Mouse (Mus musculus) spleen, adult 18-20 months (tissue): ENCODE data around the gene Esr2.

Experiments
- DNase-seq, 2 experiments: peaks; one replicate each; pipeline ENCODE4 v3.0.0; 2022; ENCODE audit warnings: mixed read lengths in 2 of 2

The Esr2 gene

DNA sequence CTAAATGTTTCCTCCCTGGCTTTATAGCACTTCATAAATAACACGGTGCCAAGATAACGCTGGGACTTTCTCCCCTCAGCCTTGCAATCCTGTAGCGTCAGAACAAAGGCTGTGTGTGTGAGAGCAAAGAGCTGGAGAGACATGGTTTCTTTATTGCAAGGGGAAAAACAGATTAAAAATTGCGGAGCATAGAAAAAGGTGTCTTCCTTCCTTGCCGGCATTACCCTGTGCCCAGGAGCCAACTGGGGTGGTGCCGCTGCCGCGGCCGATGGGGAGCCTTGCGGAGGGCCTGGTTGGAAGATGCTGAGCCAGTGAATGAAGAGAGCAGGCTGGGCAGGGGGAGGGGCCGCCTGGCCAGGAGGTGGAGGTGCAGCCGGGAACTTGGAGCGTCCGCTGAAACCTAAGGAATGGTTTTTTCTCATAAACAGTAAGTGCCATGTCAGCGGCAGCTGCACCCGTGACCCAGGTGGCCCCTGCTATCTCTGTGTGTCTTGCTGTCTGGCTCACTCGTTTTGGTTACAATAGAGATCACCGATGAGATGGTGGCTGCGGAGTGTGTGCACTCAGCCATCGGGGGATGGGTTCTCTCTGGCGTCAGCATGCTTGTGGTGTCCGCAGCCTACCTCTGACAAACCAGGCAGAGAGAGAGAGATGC, 95.4 kb downstream of the Esr2 start:
- no peak for DNase-seq

DNA sequence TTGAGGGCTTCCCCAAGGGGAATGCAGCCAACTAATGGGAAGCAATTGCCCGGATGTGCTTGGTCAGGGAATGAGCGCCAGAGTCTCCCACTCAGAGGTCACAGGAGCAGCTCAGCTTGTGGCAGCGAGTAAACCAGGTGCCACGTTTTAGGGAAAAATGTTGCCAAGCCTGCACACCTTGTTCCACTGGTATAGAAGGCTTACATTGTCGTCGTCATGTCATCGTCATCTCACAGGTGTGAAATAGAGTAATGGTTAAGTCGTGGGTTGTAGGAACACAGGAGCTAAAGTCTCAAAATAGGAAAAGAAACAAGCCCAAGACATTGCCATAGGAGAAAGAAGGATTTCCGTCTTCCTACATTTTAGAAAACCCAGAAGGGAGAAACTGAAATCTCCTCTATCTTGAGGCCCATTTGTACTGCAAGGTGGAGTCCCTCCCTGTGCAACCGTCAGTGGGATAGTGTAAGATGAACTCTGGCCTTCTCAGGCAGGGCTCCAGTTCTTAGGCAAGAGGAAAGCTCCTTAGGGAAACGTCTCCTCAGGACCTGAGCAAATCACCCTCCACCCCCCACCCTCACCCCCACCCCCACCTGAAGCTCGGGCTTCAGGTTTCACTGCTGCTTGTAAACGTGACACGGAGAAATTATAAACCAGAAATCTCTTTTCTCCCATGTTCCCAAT, 96.0 kb downstream of the Esr2 start:
- DNase-seq, result no peak

DNA sequence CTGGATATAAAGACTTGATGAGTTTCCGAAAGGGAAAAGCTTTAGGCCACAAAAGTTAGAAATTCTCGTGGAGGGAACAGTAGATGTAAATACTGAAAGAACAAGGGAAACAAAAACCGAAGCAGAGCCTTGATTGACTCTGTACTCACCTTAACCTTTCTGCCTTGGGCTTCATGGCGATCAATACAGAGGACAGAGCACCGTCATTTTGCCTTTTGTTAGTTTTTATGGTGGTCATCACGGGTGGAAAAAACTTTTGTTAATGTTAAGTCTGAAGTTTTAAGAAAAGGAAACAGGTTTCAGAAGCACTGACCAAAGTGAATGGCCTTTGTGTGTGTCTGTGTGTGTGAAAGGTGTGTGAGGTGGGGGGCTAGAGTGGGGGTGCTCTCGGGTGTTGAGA, 103.1 kb downstream of the Esr2 start:
- no peak for DNase-seq

DNA sequence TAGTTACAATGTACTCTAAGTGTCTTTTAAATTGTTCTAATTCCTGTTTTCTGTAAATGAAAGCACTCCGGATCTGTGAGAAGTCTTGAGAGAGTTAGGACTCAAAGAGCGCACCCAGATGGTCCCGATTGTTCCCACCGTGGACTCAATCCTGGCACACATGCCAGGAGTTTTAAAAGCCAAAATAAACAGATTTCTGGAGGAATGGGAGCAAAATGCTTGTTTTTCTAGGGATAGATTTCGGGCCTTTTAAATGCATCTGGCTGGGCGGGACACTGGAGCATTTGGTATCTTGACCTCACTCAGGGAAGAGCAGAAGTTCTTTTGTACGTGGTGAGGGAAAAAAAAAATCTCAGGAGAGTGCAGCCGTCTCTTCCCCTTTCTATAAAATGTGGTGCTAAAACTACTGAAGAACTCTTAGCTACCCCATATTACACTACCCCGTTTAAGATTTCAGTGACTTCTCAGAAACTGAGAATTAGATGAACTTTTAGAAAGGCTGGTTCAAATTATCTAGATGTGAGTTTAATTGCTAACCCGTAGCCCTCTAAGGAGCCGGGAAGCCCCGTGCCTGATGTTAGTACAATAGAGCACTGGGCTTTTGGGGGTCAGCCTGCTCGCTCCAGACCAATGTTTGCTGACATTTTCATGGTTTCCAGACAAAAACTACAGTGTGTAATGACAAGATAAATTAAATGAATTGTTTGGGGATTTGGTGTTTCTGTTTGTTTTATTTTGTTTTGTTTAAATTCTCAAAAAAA, 103.8 kb downstream of the Esr2 start:
- DNase-seq, result no peak

DNA sequence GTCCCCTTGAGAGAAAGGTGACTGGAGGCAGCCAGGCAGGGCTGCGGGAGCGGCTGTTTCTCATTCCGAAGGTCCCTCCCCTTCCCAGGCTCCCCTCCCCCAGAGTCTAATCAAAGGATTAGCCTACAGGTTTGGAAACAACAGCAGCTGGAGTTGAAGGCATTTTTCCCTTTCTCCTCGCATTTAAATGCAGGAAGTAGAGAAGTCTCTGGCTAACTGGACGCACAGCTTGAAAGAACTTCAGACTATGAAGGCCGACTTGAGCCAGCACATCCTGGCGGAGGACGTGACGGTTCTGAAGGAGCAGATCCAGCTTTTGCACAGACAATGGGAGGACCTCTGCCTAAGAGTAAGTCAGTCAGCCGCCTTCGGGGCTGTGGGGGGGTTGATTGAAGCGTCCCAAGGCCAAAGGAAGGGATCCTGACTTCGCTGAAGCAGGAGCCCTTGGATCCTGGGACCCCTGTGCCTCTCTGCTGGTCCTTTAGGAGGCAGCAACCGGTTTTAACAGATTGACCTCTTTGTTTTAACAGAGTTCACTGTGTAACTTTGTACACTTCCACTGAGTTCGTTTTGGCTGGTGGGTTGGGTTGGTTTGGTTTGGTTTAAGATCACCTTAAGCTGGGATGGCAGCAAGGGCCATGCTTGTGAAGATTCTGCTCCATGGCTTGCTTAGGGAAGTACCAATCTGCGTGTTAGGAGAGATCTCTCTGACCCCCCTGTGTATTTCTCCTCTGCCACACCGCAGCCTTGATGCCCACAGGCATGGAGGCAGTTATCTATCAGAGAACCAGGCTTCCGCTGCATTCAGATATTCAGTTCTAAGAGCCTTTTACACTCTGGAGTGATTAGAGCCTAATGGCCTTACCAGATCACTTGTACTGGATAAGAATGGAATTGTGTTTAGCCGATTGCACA, 104.9 kb downstream of the Esr2 start:
- no peak for DNase-seq
